In the genomic region with DNA sequence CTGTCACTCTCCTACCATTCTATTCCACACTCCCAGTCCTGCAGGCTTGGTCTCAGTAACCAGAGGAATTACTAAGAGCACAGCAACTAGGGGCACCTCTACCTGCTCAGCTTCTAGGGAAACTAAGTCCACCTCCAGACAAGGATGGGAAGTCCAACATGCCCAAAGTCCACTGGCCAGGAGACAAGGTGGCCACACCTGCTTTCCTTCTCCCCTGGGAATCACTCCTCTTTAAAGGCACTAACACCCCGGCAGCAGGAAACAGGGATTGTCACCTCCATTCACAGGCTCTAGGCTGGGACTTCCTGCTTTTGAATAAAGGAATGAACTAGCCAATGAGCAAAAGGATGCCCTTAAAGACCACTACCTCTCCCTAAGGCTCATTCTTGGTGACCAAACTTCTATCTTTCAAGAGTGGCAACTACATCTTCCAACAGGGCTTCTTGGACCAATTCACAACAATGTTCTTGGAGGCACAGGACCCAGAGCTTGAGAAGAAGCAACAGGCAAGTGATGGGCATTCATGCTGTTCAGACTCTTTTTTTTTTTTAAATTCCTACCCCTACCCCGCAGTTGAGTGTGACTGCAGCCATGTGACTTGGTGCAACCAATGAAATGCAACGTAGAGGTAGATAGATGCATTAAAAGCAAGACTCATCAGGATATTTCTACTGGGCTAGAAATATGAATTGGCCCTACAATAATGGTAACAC, we compare ENCODE assay signal across 9 mouse cellular contexts. TPM values are rescaled to one million over a fixed set of nuclear protein-coding genes. Genes with fewer than 3 reads are reported as not detected.
A peak's percentile ranks its signal among the peaks of the same experiment; 100 is the strongest.
DNase-seq lines count a peak whose midpoint lies in the region; ATAC-seq and TF ChIP-seq lines count a peak whose summit lies in the region.
"Had no signal": no experiment of that assay in that cellular context is flagged by ENCODE, and none has a peak within 500 bp of the region (broad histone marks: within the 10 kb centered on the region; RNA-seq: fewer than 3 reads in every experiment).

No protein-coding gene starts in this region.

- H3K27me3 ChIP-seq in heart, postnatal 0 days (ENCODE audit: control insufficient read depth, insufficient read depth, low read length), result no peaks in the 10 kb centered on the region
- no peaks in the 10 kb centered on the region for H3K27me3 ChIP-seq in midbrain, embryonic 11.5 days (ENCODE audit: control insufficient read depth, insufficient read depth, low read length)
- H3K27me3 ChIP-seq in midbrain, embryonic 14.5 days (ENCODE audit: control insufficient read depth, insufficient read depth, low read length), result no peaks in the 10 kb centered on the region
- no peaks in the 10 kb centered on the region for H3K27me3 ChIP-seq in forebrain, embryonic 14.5 days (replicated peaks; ENCODE audit: control insufficient read depth, insufficient read depth, low read length)
- peaks cover 6% of the 10 kb centered on the region; the same call in 1 of the 2 replicates for H3K27me3 ChIP-seq in limb, embryonic 10.5 days (ENCODE audit: low read depth, poor library complexity, severe bottlenecking)

- H3K4me2 ChIP-seq in heart, postnatal 0 days (ENCODE audit: low read depth, low read length), result peak overlapping the region; percentile 89
- H3K4me2 ChIP-seq in midbrain, embryonic 11.5 days, result no peak overlapping the region
- no peak overlapping the region for H3K4me2 ChIP-seq in midbrain, embryonic 14.5 days (ENCODE audit: low read length)
- peak overlapping the region; percentile 89; the same call in 1 of the 2 replicates for H3K4me2 ChIP-seq in forebrain, embryonic 14.5 days (ENCODE audit: low read length)

- no peak overlapping the region for H3K27ac ChIP-seq in heart, postnatal 0 days (ENCODE audit: low read depth)
- H3K27ac ChIP-seq in midbrain, embryonic 11.5 days (ENCODE audit: low read depth, low read length), result no peak overlapping the region
- no peak overlapping the region for H3K27ac ChIP-seq in midbrain, embryonic 14.5 days (replicated peaks; ENCODE audit: low read depth, low read length)
- no peak overlapping the region for H3K27ac ChIP-seq in forebrain, embryonic 14.5 days (ENCODE audit: low read depth, low read length)
- H3K27ac ChIP-seq in macrophage, result 0 out of 2 replicates have a peak overlapping the region, but pooled peaks have one; percentile 0
- no peak overlapping the region; the same call in 1 of the 2 replicates for H3K27ac ChIP-seq in limb, embryonic 10.5 days

- H3K79me2 ChIP-seq in macrophage (ENCODE audit: inconsistent target), result peaks cover 69% of the 10 kb centered on the region

- no peak overlapping the region for H3K9ac ChIP-seq in heart, postnatal 0 days (replicated peaks; ENCODE audit: low read depth, low read length)
- no peak overlapping the region for H3K9ac ChIP-seq in midbrain, embryonic 11.5 days (ENCODE audit: low read length)
- no peak overlapping the region for H3K9ac ChIP-seq in midbrain, embryonic 14.5 days (replicated peaks; ENCODE audit: low read length)
- H3K9ac ChIP-seq in forebrain, embryonic 14.5 days (ENCODE audit: low read length), result no peak overlapping the region

- WGBS in heart, postnatal 0 days, result 53% methylated on average over 3 of the region's 3 CpGs
- WGBS in midbrain, embryonic 11.5 days, result 78% methylated on average over 3 of the region's 3 CpGs
- 73% methylated on average over 3 of the region's 3 CpGs for WGBS in midbrain, embryonic 14.5 days
- WGBS in forebrain, embryonic 14.5 days, result 76% methylated on average over 3 of the region's 3 CpGs
- 30% methylated on average over 3 of the region's 3 CpGs for WGBS in macrophage (ENCODE audit: missing documents)
- 64% methylated on average over 3 of the region's 3 CpGs for WGBS in limb, embryonic 10.5 days

- TF ChIP-seq EP300 in heart, postnatal 0 days (IDR thresholded peaks at IDR 0.05; ENCODE audit: low read depth), result no peak

- no peaks in the 10 kb centered on the region for H3K9me3 ChIP-seq in heart, postnatal 0 days (replicated peaks; ENCODE audit: control insufficient read depth, low read length)
- no peaks in the 10 kb centered on the region for H3K9me3 ChIP-seq in midbrain, embryonic 11.5 days (ENCODE audit: control insufficient read depth, low read length)
- no peaks in the 10 kb centered on the region for H3K9me3 ChIP-seq in midbrain, embryonic 14.5 days (ENCODE audit: control insufficient read depth, low read length)
- H3K9me3 ChIP-seq in forebrain, embryonic 14.5 days (replicated peaks; ENCODE audit: control insufficient read depth, low read length), result no peaks in the 10 kb centered on the region
- H3K9me3 ChIP-seq in limb, embryonic 10.5 days (replicated peaks), result no peaks in the 10 kb centered on the region

- no peak for ATAC-seq in heart, postnatal 0 days (ENCODE audit: insufficient read depth, low read depth)
- ATAC-seq in midbrain, embryonic 11.5 days (ENCODE audit: low FRiP score), result no peak
- ATAC-seq in midbrain, embryonic 14.5 days (ENCODE audit: low FRiP score, low TSS enrichment), result no peak
- ATAC-seq in forebrain, embryonic 14.5 days, result no peak

- no peak for DNase-seq in heart, postnatal 0 days (ENCODE audit: low spot score)
- no peak for DNase-seq in heart, adult 8-10 months (ENCODE audit: low spot score)
- peak; percentile 75 for DNase-seq in midbrain, embryonic 11.5 days (ENCODE audit: low spot score, missing footprints)
- DNase-seq in midbrain, embryonic 14.5 days, result no peak
- no peak for DNase-seq in forebrain, embryonic 14.5 days (ENCODE audit: low spot score)
- DNase-seq in limb, embryonic 10.5 days (ENCODE audit: low spot score), result no peak
- DNase-seq: right cerebral cortex, postnatal 14 days; thymus, postnatal 4 days had no signal

- TF ChIP-seq CTCF in heart, postnatal 0 days (IDR thresholded peaks at IDR 0.05; ENCODE audit: low read depth), result no peak

- peaks cover 30% of the 10 kb centered on the region for H3K4me1 ChIP-seq in heart, postnatal 0 days (ENCODE audit: control insufficient read depth, insufficient read depth)
- peaks cover 49% of the 10 kb centered on the region for H3K4me1 ChIP-seq in midbrain, embryonic 11.5 days (ENCODE audit: control insufficient read depth, insufficient read depth, low read length)
- peaks cover 46% of the 10 kb centered on the region for H3K4me1 ChIP-seq in midbrain, embryonic 14.5 days (ENCODE audit: control insufficient read depth, insufficient read depth, low read length)
- H3K4me1 ChIP-seq in forebrain, embryonic 14.5 days (ENCODE audit: control insufficient read depth, insufficient read depth, low read length), result peaks cover 38% of the 10 kb centered on the region
- peaks cover 52% of the 10 kb centered on the region for H3K4me1 ChIP-seq in limb, embryonic 10.5 days

- no peaks in the 10 kb centered on the region for H3K36me3 ChIP-seq in heart, postnatal 0 days (replicated peaks; ENCODE audit: control insufficient read depth, insufficient read depth, low read length)
- H3K36me3 ChIP-seq in midbrain, embryonic 11.5 days (ENCODE audit: control insufficient read depth, insufficient read depth, low read length), result no peaks in the 10 kb centered on the region
- H3K36me3 ChIP-seq in midbrain, embryonic 14.5 days (ENCODE audit: control insufficient read depth, insufficient read depth, low read length), result no peaks in the 10 kb centered on the region
- H3K36me3 ChIP-seq in forebrain, embryonic 14.5 days (ENCODE audit: control insufficient read depth, insufficient read depth, low read length), result no peaks in the 10 kb centered on the region
- H3K36me3 ChIP-seq in macrophage (ENCODE audit: inconsistent target), result no peaks in the 10 kb centered on the region
- 0 out of 2 replicates have a peak, but pooled peaks cover 2% of the 10 kb centered on the region for H3K36me3 ChIP-seq in limb, embryonic 10.5 days

- no peak overlapping the region for H3K4me3 ChIP-seq in heart, postnatal 0 days (ENCODE audit: low read depth, low read length)
- no peak overlapping the region for H3K4me3 ChIP-seq in midbrain, embryonic 11.5 days (ENCODE audit: low read depth, low read length)
- H3K4me3 ChIP-seq in midbrain, embryonic 14.5 days (replicated peaks; ENCODE audit: low read depth, low read length), result no peak overlapping the region
- no peak overlapping the region for H3K4me3 ChIP-seq in forebrain, embryonic 14.5 days (ENCODE audit: low read depth, low read length)
- no peak overlapping the region for H3K4me3 ChIP-seq in macrophage (ENCODE audit: inconsistent target)
- no peak overlapping the region for H3K4me3 ChIP-seq in limb, embryonic 10.5 days

RNA-seq across cellular contexts. Expression of gene Tspan14, which starts 3.0 kb away (rescaled TPM):
- 15.6 and 30.2 TPM in 2 replicates for total RNA-seq in heart, postnatal 0 days (2014; rRNA removed; ENCODE audit: low replicate concordance)
- polyA plus RNA-seq in heart, postnatal 0 days (2015; fragmentation: Nextera tagmentation; extraction: Ambion mirVana), result 21.6 and 23.8 TPM in 2 replicates
- total RNA-seq in heart, adult 8-10 months (2022), result 10 to 100 TPM in 2 of 4 experiments, 1 to 10 TPM in 2; 9.8 to 18.6 (median 10.8) TPM
- 99.5 and 101 TPM in 2 replicates for polyA plus RNA-seq in midbrain, embryonic 11.5 days (2014; fragmentation: Nextera tagmentation; extraction: Ambion mirVana)
- 57.2 and 79.6 TPM in 2 replicates for polyA plus RNA-seq in midbrain, embryonic 14.5 days (2014; fragmentation: Nextera tagmentation; extraction: Ambion mirVana)
- 101 and 105 TPM in 2 replicates for polyA plus RNA-seq in forebrain, embryonic 14.5 days (2014; fragmentation: Nextera tagmentation; extraction: Ambion mirVana)
- total RNA-seq in macrophage (2018; cell fraction: chromatin; rRNA removed), result 10 to 100 TPM; 13.5 to 89.6 (median 60.6) TPM
- total RNA-seq in macrophage (2018; cell fraction: cytosol; rRNA removed), result 10 to 100 TPM; 26.7 to 98.5 (median 51.9) TPM
- 100 to 1,000 TPM in 4 of 26 experiments, 10 to 100 TPM in 22; 29.7 to 119 (median 77.9) TPM for total RNA-seq in macrophage (2018; cell fraction: nucleus; rRNA removed)
- 51.5 to 93.5 TPM (median 73.8 TPM) in 3 replicates for polyA plus RNA-seq in macrophage (2018)
- 75.3 and 77.6 TPM in 2 replicates for polyA plus RNA-seq in limb, embryonic 10.5 days (2016; fragmentation: Nextera tagmentation; extraction: Ambion mirVana)

RNA-seq across cellular contexts. Expression of gene Fam213a, which starts 49.9 kb away (rescaled TPM):
- total RNA-seq in heart, postnatal 0 days (2014; rRNA removed; ENCODE audit: low replicate concordance), result 6.6 and 9.4 TPM in 2 replicates
- polyA plus RNA-seq in heart, postnatal 0 days (2015; fragmentation: Nextera tagmentation; extraction: Ambion mirVana), result 23.8 and 25.7 TPM in 2 replicates
- total RNA-seq in heart, adult 8-10 months (2022), result 10 to 100 TPM; 24.7 to 39.2 (median 28.2) TPM
- polyA plus RNA-seq in midbrain, embryonic 11.5 days (2014; fragmentation: Nextera tagmentation; extraction: Ambion mirVana), result 44.7 and 50.4 TPM in 2 replicates
- polyA plus RNA-seq in midbrain, embryonic 14.5 days (2014; fragmentation: Nextera tagmentation; extraction: Ambion mirVana), result 70.4 and 80.1 TPM in 2 replicates
- polyA plus RNA-seq in forebrain, embryonic 14.5 days (2014; fragmentation: Nextera tagmentation; extraction: Ambion mirVana), result 33.2 and 48.9 TPM in 2 replicates
- total RNA-seq in macrophage (2018; cell fraction: chromatin; rRNA removed), result 10 to 100 TPM in 2 of 26 experiments, 1 to 10 TPM in 24; 1.2 to 11.1 (median 3.7) TPM
- total RNA-seq in macrophage (2018; cell fraction: cytosol; rRNA removed), result 10 to 100 TPM; 12.5 to 33.7 (median 20.3) TPM
- total RNA-seq in macrophage (2018; cell fraction: nucleus; rRNA removed), result 10 to 100 TPM in 15 of 26 experiments, 1 to 10 TPM in 11; 5.6 to 22.4 (median 11.0) TPM
- polyA plus RNA-seq in macrophage (2018), result 20.9 to 32.3 TPM (median 29.6 TPM) in 3 replicates
- 27.5 and 37.0 TPM in 2 replicates for polyA plus RNA-seq in limb, embryonic 10.5 days (2016; fragmentation: Nextera tagmentation; extraction: Ambion mirVana)

Comparison
In these comparisons a context has a peak if more than half of its experiments do, and no peak if none do; other contexts are left out.
1. H3K4me2 ChIP-seq: peak in heart, postnatal 0 days (single experiment) and forebrain, embryonic 14.5 days (single experiment); none in midbrain, embryonic 11.5 days (single experiment) and midbrain, embryonic 14.5 days (single experiment).